8 mouse cellular contexts compared by ENCODE assay signal in genomic region chr2:180171522-180172070, GRCm38 (mm10). TPM values are rescaled to one million over a fixed set of nuclear protein-coding genes. Genes with fewer than 3 reads are reported as not detected.
DNase-seq lines count a peak whose midpoint lies in the region; ATAC-seq and TF ChIP-seq lines count a peak whose summit lies in the region.

No protein-coding gene starts in this region.

- under 1% methylated on average over 80 of the region's 80 CpGs for WGBS in heart, embryonic 15.5 days
- 0% methylated on average over 65 of the region's 80 CpGs for WGBS in embryonic facial prominence, embryonic 11.5 days
- under 1% methylated on average over 69 of the region's 80 CpGs for WGBS in intestine, embryonic 16.5 days
- WGBS in midbrain, postnatal 0 days, result 1% methylated on average over 63 of the region's 80 CpGs

- H3K4me3 ChIP-seq in heart, embryonic 15.5 days, result peak overlapping the region; percentile 100
- H3K4me3 ChIP-seq in CH12.LX (replicated peaks in 1 of 3; ENCODE audit: low read depth in 2 of 3, low read length in 2 of 3, poor library complexity in 1 of 3), result peak overlapping the region; percentile 85 to 97 (median 97)
- H3K4me3 ChIP-seq in embryonic facial prominence, embryonic 11.5 days (ENCODE audit: low read depth, low read length), result peak overlapping the region; percentile 99
- peak overlapping the region; percentile 95 for H3K4me3 ChIP-seq in intestine, embryonic 16.5 days (ENCODE audit: low read length)
- peak overlapping the region; percentile 97 for H3K4me3 ChIP-seq in midbrain, postnatal 0 days (ENCODE audit: low read depth, low read length)

- no peak for TF ChIP-seq EP300 in CH12.LX (IDR thresholded peaks at IDR 0.05; ENCODE audit: low read length)

- DNase-seq in heart, adult 8-10 months (ENCODE audit: low spot score), result no peak
- peak; percentile 11 for DNase-seq in CH12.LX (ENCODE audit: extremely low read depth)
- no peak for DNase-seq in embryonic facial prominence, embryonic 11.5 days (ENCODE audit: low spot score)
- DNase-seq in midbrain, postnatal 0 days (ENCODE audit: low spot score), result peak; percentile 64
- no peak for DNase-seq in T-cell, adult 2 months (ENCODE audit: low spot score)
- no peak for DNase-seq in cerebellum, postnatal 36 days

- in situ Hi-C loops in CH12.LX (cut with MboI; ENCODE audit: low pct_ligation_motif_present, low pct_unique_long_range_greater_than_20kb, low sequenced_read_pairs), result no loop called here

- peak; percentile 87; the same call in 1 of the 2 replicates for TF ChIP-seq POLR2A in CH12.LX (IDR thresholded peaks at IDR 0.05; ENCODE audit: low read depth, low read length)

- peaks cover 20% of the 10 kb centered on the region for H3K4me1 ChIP-seq in heart, embryonic 15.5 days (replicated peaks)
- H3K4me1 ChIP-seq in CH12.LX (ENCODE audit: control insufficient read depth in 1 of 2, insufficient read depth in 2 of 2), result peaks cover 6 to 28% of the 10 kb centered on the region in 2 experiments; a peak in 3 of 4 replicates
- H3K4me1 ChIP-seq in embryonic facial prominence, embryonic 11.5 days (ENCODE audit: control insufficient read depth, insufficient read depth, low read length), result peaks cover 3% of the 10 kb centered on the region; the same call in 1 of the 2 replicates
- peaks cover 16% of the 10 kb centered on the region for H3K4me1 ChIP-seq in intestine, embryonic 16.5 days (ENCODE audit: control insufficient read depth, insufficient read depth, low read length)
- H3K4me1 ChIP-seq in midbrain, postnatal 0 days (ENCODE audit: insufficient read depth, low read length), result peaks cover 7% of the 10 kb centered on the region; the same call in 1 of the 2 replicates

- H3K27me3 ChIP-seq in heart, embryonic 15.5 days, result no peaks in the 10 kb centered on the region
- no peaks in the 10 kb centered on the region for H3K27me3 ChIP-seq in CH12.LX (replicated peaks)
- no peaks in the 10 kb centered on the region for H3K27me3 ChIP-seq in embryonic facial prominence, embryonic 11.5 days (ENCODE audit: control insufficient read depth, insufficient read depth, low read length)
- no peaks in the 10 kb centered on the region for H3K27me3 ChIP-seq in intestine, embryonic 16.5 days (replicated peaks; ENCODE audit: control insufficient read depth, insufficient read depth, low read length)
- no peaks in the 10 kb centered on the region for H3K27me3 ChIP-seq in midbrain, postnatal 0 days (ENCODE audit: insufficient read depth, low read length)

- ATAC-seq in heart, embryonic 15.5 days (replicated peaks; ENCODE audit: insufficient number of reproducible peaks, insufficient read depth, low FRiP score, low read depth), result peak; percentile 51
- peak; percentile 74 for ATAC-seq in embryonic facial prominence, embryonic 11.5 days (replicated peaks; ENCODE audit: insufficient number of reproducible peaks, low FRiP score, low TSS enrichment, low read depth)
- ATAC-seq in intestine, embryonic 16.5 days, result peak; percentile 80
- ATAC-seq in midbrain, postnatal 0 days (ENCODE audit: low FRiP score), result peak; percentile 75

- H3K36me3 ChIP-seq in heart, embryonic 15.5 days, result peaks cover 27% of the 10 kb centered on the region
- H3K36me3 ChIP-seq in CH12.LX (replicated peaks in 1 of 2; ENCODE audit: control insufficient read depth in 1 of 2, insufficient read depth in 1 of 2, low read length in 1 of 2), result peaks cover 33 to 51% of the 10 kb centered on the region in 2 experiments
- H3K36me3 ChIP-seq in embryonic facial prominence, embryonic 11.5 days (replicated peaks; ENCODE audit: control insufficient read depth, insufficient read depth, low read depth, low read length), result peaks cover 2% of the 10 kb centered on the region
- H3K36me3 ChIP-seq in intestine, embryonic 16.5 days (ENCODE audit: control insufficient read depth, insufficient read depth, low read length), result peaks cover 14% of the 10 kb centered on the region
- peaks cover 26% of the 10 kb centered on the region for H3K36me3 ChIP-seq in midbrain, postnatal 0 days (ENCODE audit: insufficient read depth, low read length)

- no peak for TF ChIP-seq CTCF in CH12.LX (conservative IDR thresholded peaks at IDR 0.05 in 1 of 2, IDR thresholded peaks at IDR 0.05 in 1 of 2; ENCODE audit: low read depth in 2 of 2, low read length in 2 of 2)
- no peak for TF ChIP-seq CTCF in midbrain, postnatal 0 days (IDR thresholded peaks at IDR 0.05)

- dilution Hi-C loops in CH12.LX (cut with MboI; ENCODE audit: extremely low pct_ligation_motif_present, extremely low pct_unique_long_range_greater_than_20kb, low sequenced_read_pairs), result no loop called here

- TF ChIP-seq RAD21 in CH12.LX (IDR thresholded peaks at IDR 0.05; ENCODE audit: low read depth, low read length), result no peak

- peak overlapping the region; percentile 99 for H3K9ac ChIP-seq in heart, embryonic 15.5 days
- peak overlapping the region; percentile 97 for H3K9ac ChIP-seq in CH12.LX (ENCODE audit: insufficient read depth, low read depth)
- peak overlapping the region; percentile 97 for H3K9ac ChIP-seq in embryonic facial prominence, embryonic 11.5 days (replicated peaks; ENCODE audit: low read length)
- peak overlapping the region; percentile 97 for H3K9ac ChIP-seq in intestine, embryonic 16.5 days (ENCODE audit: low read depth, low read length)
- H3K9ac ChIP-seq in midbrain, postnatal 0 days (replicated peaks; ENCODE audit: low read length, poor library complexity, severe bottlenecking), result peak overlapping the region; percentile 95

- H3K9me3 ChIP-seq in heart, embryonic 15.5 days (replicated peaks), result no peaks in the 10 kb centered on the region
- H3K9me3 ChIP-seq in CH12.LX (replicated peaks; ENCODE audit: low read length), result no peaks in the 10 kb centered on the region
- no peaks in the 10 kb centered on the region for H3K9me3 ChIP-seq in embryonic facial prominence, embryonic 11.5 days (replicated peaks; ENCODE audit: control insufficient read depth, low read length)
- H3K9me3 ChIP-seq in intestine, embryonic 16.5 days (ENCODE audit: control insufficient read depth, low read length), result no peaks in the 10 kb centered on the region
- H3K9me3 ChIP-seq in midbrain, postnatal 0 days (ENCODE audit: low read length), result no peaks in the 10 kb centered on the region

- H3K4me2 ChIP-seq in heart, embryonic 15.5 days, result peak overlapping the region; percentile 96
- no peak overlapping the region for H3K4me2 ChIP-seq in CH12.LX (ENCODE audit: insufficient read depth, low read depth, poor library complexity, severe bottlenecking)
- H3K4me2 ChIP-seq in embryonic facial prominence, embryonic 11.5 days (ENCODE audit: low read depth, low read length), result peak overlapping the region; percentile 65
- H3K4me2 ChIP-seq in intestine, embryonic 16.5 days (ENCODE audit: low read depth, low read length), result peak overlapping the region; percentile 84
- H3K4me2 ChIP-seq in midbrain, postnatal 0 days (ENCODE audit: low read depth, low read length, poor library complexity, severe bottlenecking), result peak overlapping the region; percentile 95

- H3K79me2 ChIP-seq in CH12.LX (replicated peaks; ENCODE audit: control insufficient read depth, extremely low read depth, insufficient read depth, poor library complexity, severe bottlenecking), result peaks cover 22% of the 10 kb centered on the region

- H3K27ac ChIP-seq in heart, embryonic 15.5 days, result peak overlapping the region; percentile 93
- H3K27ac ChIP-seq in CH12.LX (ENCODE audit: insufficient read depth, low read depth), result peak overlapping the region; percentile 63
- H3K27ac ChIP-seq in embryonic facial prominence, embryonic 11.5 days (replicated peaks; ENCODE audit: low read depth, low read length), result peak overlapping the region; percentile 85
- H3K27ac ChIP-seq in intestine, embryonic 16.5 days (ENCODE audit: low read length), result peak overlapping the region; percentile 90
- H3K27ac ChIP-seq in midbrain, postnatal 0 days (ENCODE audit: low read depth, low read length), result peak overlapping the region; percentile 98

TF ChIP-seq in CH12.LX, 34 proteins besides CTCF, POLR2A, EP300 and RAD21 (continues in another document):
- TF ChIP-seq MYC (IDR thresholded peaks at IDR 0.05; ENCODE audit: low read depth, low read length) (no peak), GABPA (IDR thresholded peaks at IDR 0.05; ENCODE audit: insufficient replicate concordance, low read depth, low read length) (no peak)

RNA-seq across cellular contexts. Expression of gene Adrm1, which starts 0.3 kb away (rescaled TPM):
- 123 and 139 TPM in 2 replicates for polyA plus RNA-seq in heart, embryonic 15.5 days (2015; fragmentation: Nextera tagmentation; extraction: Ambion mirVana)
- total RNA-seq in heart, adult 8-10 months (2022), result 10 to 100 TPM; 80.8 to 93.9 (median 90.0) TPM
- total RNA-seq in CH12.LX (2012; rRNA removed) (116 and 167 TPM in 2 replicates), CH12.LX (2014; rRNA removed) (107 and 127 TPM in 2 replicates)
- polyA plus RNA-seq in CH12.LX (2012; ENCODE audit: insufficient read length, low read depth), result 121 and 148 TPM in 2 replicates
- 157 and 169 TPM in 2 replicates for polyA plus RNA-seq in embryonic facial prominence, embryonic 11.5 days (2014; fragmentation: Nextera tagmentation; extraction: Ambion mirVana)
- polyA plus RNA-seq in intestine, embryonic 16.5 days (2015; fragmentation: Nextera tagmentation; extraction: Ambion mirVana), result 172 and 194 TPM in 2 replicates
- 98.2 and 105 TPM in 2 replicates for total RNA-seq in midbrain, postnatal 0 days (2014; rRNA removed)
- 222 and 224 TPM in 2 replicates for polyA plus RNA-seq in midbrain, postnatal 0 days (2015; fragmentation: Nextera tagmentation; extraction: Ambion mirVana)

RNA-seq across cellular contexts. Expression of gene Osbpl2, which starts 52.5 kb away (rescaled TPM):
- 31.5 and 36.9 TPM in 2 replicates for polyA plus RNA-seq in heart, embryonic 15.5 days (2015; fragmentation: Nextera tagmentation; extraction: Ambion mirVana)
- 10 to 100 TPM; 38.2 to 44.9 (median 39.7) TPM for total RNA-seq in heart, adult 8-10 months (2022)
- total RNA-seq in CH12.LX (2012; rRNA removed) (11.4 and 12.0 TPM in 2 replicates), CH12.LX (2014; rRNA removed) (12.8 and 13.4 TPM in 2 replicates)
- polyA plus RNA-seq in CH12.LX (2012; ENCODE audit: insufficient read length, low read depth), result 15.6 and 16.9 TPM in 2 replicates
- 31.5 and 33.0 TPM in 2 replicates for polyA plus RNA-seq in embryonic facial prominence, embryonic 11.5 days (2014; fragmentation: Nextera tagmentation; extraction: Ambion mirVana)
- polyA plus RNA-seq in intestine, embryonic 16.5 days (2015; fragmentation: Nextera tagmentation; extraction: Ambion mirVana), result 30.4 and 32.4 TPM in 2 replicates
- 52.6 and 67.5 TPM in 2 replicates for total RNA-seq in midbrain, postnatal 0 days (2014; rRNA removed)
- polyA plus RNA-seq in midbrain, postnatal 0 days (2015; fragmentation: Nextera tagmentation; extraction: Ambion mirVana), result 64.9 and 70.3 TPM in 2 replicates

RNA-seq across cellular contexts. Expression of gene Lama5, which starts 54.1 kb away (rescaled TPM):
- polyA plus RNA-seq in heart, embryonic 15.5 days (2015; fragmentation: Nextera tagmentation; extraction: Ambion mirVana), result 21.9 and 29.1 TPM in 2 replicates
- total RNA-seq in heart, adult 8-10 months (2022), result 100 to 1,000 TPM in 1 of 4 experiments, 10 to 100 TPM in 3; 78.1 to 110 (median 93.3) TPM
- 0.46 and 0.85 TPM in 2 replicates for total RNA-seq in CH12.LX (2012; rRNA removed)
- total RNA-seq in CH12.LX (2014; rRNA removed), result 0.16 and 0.20 TPM in 2 replicates
- 0.45 and 0.67 TPM in 2 replicates for polyA plus RNA-seq in CH12.LX (2012; ENCODE audit: insufficient read length, low read depth)
- polyA plus RNA-seq in embryonic facial prominence, embryonic 11.5 days (2014; fragmentation: Nextera tagmentation; extraction: Ambion mirVana), result 6.9 and 11.5 TPM in 2 replicates
- 26.7 and 29.7 TPM in 2 replicates for polyA plus RNA-seq in intestine, embryonic 16.5 days (2015; fragmentation: Nextera tagmentation; extraction: Ambion mirVana)
- total RNA-seq in midbrain, postnatal 0 days (2014; rRNA removed), result 5.9 and 8.9 TPM in 2 replicates
- 1.8 and 1.9 TPM in 2 replicates for polyA plus RNA-seq in midbrain, postnatal 0 days (2015; fragmentation: Nextera tagmentation; extraction: Ambion mirVana)

Comparison
In these comparisons a context has a peak if more than half of its experiments do, and no peak if none do; other contexts are left out.
1. DNase-seq: peak in CH12.LX (single experiment) and midbrain, postnatal 0 days (single experiment); none in heart, adult 8-10 months (single experiment), embryonic facial prominence, embryonic 11.5 days (single experiment), T-cell, adult 2 months (single experiment) and cerebellum, postnatal 36 days (0 of 2).
2. Peak in every context shown above with its lines, with median percentiles within 50 percentile points of each other: ATAC-seq, H3K27ac ChIP-seq, H3K4me3 ChIP-seq and H3K9ac ChIP-seq.